Mouse (Mus musculus) cerebellum, adult 2 months (tissue): ENCODE results near the gene Col4a2.

Source experiments
- CTCF ChIP-seq: fragments of 200-500 bp; IDR thresholded peaks from 2 replicates; pipeline ENCODE4 v1.5.1; 2011; ENCODE audit warnings: low read depth, mild to moderate bottlenecking, control low read depth, low read length, moderate library complexity, borderline replicate concordance; ENCODE audit not compliant: insufficient read depth
- POLR2A ChIP-seq: fragments of 200-500 bp; IDR thresholded peaks from 2 replicates; pipeline ENCODE4 v1.6.1; 2011; ENCODE audit warnings: low read length, control low read depth, borderline replicate concordance; ENCODE audit not compliant: insufficient read depth

DNA sequence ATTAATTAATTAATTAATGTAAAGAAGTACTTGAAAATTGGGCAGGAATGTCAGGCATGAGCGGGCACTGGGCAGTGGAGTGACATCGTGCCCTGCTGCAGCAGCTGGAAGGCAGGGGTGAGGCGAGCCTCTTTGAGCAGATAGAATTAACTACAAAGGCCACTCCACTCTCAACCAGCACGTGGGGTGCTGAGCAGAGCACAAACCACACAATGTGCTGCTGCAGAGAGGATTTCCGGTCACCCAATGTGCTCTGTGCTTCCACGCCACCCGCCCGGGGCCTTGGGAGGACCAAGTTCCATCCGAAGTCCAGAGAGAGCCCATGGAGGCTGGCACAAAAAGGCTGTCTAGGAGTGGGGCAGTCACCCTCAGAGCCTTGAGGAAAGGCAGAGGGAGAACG, 29.4 kb upstream of the Col4a2 start:
- no peak for TF ChIP-seq CTCF
- TF ChIP-seq POLR2A = no peak
